Mouse (Mus musculus) megakaryocyte, adult 5-6 weeks (primary cell): Measurements from ENCODE around the gene Olfr718-ps1. TPM values are rescaled to one million over a fixed set of nuclear protein-coding genes. Genes with fewer than 3 reads are reported as not detected.
A peak's percentile ranks its signal among the peaks of the same experiment; 100 is the strongest.
"Not testable (repeated sequence)": the region's sequence is repeated elsewhere in the genome, so short reads cannot be mapped to it uniquely, and the experiment has no call there.

Source experiments
- ATAC-seq: 2 replicates; pipeline ENCODE4 v1.8.0; 2016; ENCODE audit warnings: mild to moderate bottlenecking, inconsistent platforms; ENCODE audit not compliant: poor library complexity, severe bottlenecking
- total RNA-seq, 2 experiments: library from RNA; stranded (forward) in 1 of 2; stranded (reverse) in 1 of 2; fragments of 153-499, 151-499 nt in 1 of 2; fragments of 221-1000, 200-1000 nt in 1 of 2; gene quantifications; 2 replicates each; pipeline versions ENCODE4 v1.2.3 to v1.2.4; 2015 to 2017

Olfr718-ps1 gene
- not detected in 2 replicates for total RNA-seq (2015)
- total RNA-seq (2017) = not detected in 2 replicates

DNA sequence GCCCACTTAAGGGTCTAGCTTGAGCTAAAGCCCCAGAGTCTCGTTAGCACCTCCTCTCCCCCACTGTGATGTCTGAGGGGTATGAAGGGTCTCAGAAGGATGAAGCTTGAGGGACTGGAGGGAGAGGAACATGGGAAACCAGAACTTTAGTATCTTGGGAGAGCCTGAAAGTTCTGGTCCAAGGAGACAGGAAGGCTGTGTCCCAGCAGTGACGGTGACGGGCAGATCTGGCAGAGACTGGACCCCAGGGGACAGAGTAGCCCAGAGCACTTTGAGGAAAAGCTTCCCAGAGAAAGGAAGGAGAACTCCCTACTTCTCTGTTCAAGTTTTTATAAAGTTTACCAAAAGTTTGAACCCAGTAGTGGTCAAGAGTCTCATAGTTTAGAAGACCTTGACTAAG is at the start of gene Olfr718-ps1:
Gene Olfr718-ps1 (minus strand): TSS at position 101 of the 400 bp plus-strand sequence.
- ATAC-seq = no peak

GRCm38 (mm10) chr5:143196506-143196905 is 49.1 kb upstream of the Olfr718-ps1 start:
- no peak for ATAC-seq

DNA sequence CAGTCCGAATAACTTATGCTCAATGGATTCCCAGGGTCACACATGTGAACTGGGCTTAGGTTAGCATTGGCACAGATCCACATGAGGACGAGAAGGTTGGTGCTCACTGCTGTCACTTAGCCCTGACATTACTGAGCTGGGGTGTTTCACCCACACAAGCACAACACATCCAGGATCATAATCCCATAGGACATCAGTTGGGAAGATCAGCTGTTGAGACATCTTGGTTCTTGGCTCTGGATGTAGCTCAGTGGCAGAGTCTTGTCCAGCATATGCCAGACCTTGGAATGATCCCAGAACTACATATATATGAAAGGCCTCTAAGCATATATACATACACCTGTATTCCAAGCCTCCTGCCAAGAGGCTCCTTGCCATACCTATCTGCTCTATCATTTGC is 47.8 kb upstream of the Olfr718-ps1 start:
- ATAC-seq = no peak

DNA sequence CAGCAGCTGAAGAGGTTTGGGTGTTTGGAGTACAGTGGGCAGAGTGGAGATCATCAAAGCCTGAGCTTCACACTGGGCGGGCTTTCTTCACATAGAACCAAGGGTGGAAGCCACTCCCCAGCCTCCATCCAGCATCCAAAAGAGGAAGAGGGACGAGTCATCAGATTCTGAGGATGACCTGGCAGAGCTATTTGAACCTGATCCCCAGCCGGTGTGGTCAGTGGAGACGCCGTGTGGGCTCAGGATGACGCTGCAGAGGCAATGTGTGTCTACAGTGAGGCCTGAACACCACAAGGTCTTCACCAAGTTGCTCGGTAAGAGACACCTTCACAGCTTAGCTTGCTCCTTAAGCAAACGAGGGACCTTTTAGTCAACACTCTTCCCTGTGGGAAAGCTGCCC is 47.4 kb upstream of the Olfr718-ps1 start:
- ATAC-seq = not testable (repeated sequence)

GRCm38 (mm10) chr5:143192806-143193205 is 45.4 kb upstream of the Olfr718-ps1 start:
- no peak for ATAC-seq

DNA sequence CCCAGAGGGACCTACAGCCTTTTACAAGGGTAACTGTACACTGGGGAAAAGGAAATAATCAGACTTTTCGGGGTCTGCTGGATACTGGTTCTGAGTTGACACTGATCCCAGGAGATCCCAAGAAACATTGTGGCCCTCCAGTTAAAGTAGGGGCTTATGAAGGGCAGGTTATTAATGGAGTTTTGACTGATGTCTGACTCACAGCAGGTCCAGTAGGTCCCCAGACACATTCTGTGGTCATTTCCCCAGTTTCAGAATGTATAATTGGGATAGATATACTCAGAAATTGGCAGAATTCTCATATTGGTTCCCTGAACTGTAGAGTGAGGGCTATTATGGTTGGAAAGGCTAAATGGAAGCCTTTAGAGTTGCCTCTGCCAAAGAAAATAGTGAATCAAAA is 40.6 kb upstream of the Olfr718-ps1 start:
- not testable (repeated sequence) for ATAC-seq

DNA sequence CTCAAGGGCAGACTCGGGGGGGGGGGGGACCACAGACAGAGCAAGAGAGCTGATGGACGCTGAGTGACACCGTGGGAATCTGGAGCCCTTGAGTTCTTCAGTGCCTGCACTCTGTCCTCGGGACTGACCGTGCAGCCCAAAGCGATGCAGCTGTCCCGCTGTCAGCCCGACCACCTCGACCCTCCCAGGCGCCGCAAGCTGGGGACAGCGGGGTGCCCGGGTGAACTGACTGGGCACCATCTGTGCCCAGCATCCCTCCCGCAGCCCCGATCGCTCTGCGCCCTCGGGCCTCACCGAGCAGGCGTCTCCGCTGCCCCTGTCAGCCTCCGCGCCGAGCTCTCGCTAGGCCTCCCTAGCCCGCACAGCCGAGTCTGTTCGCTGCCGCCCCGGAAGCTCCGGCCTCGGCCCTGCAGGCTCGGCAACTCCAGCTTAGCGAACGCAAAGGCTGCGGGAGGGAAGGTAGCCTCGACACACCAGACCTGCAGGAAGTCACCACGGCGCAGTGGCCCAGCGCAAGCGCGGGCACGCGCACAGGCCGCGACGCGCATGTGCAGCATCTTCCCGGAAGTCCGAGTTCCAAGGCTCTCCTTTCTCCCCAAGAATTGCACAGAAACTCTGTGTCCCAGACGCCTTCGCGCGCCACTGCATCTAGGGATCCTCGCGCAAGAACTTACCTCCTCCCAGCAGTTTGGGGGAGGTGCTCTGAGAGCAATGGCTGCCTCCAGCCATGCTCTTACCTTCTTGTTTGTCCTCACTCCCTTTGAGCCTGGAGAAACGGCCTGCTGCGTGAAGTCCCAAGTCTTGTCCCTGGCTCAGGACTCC is 33.1 kb upstream of the Olfr718-ps1 start, which contains the start of the genes Rbak and Spdye4b:
Gene Rbak (minus strand): TSS at position 521 of the 822 bp plus-strand sequence.
Gene Spdye4b (plus strand): TSS at position 763 of the 822 bp plus-strand sequence.
- peak; percentile 98 for ATAC-seq

DNA sequence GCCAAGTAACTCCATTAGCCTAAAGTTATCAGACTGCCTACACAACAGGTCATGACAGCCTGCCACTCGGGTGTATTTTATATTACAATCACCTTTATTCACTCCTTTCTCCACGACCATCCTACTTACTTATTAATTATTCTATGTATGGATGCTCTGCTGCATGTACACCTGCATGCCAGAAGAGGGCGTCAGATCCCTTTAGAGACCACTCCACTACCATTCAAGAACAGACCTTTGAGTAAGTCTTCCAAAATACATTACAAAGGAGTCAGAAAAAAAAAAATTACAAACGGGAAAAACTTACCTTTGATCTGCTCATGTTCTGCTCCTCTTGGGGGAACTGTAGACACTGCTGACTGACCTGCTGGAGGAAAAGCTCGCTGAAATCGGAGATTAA is 31.8 kb upstream of the Olfr718-ps1 start:
- ATAC-seq = no peak

- ATAC-seq = no peak
Observed at GRCm38 (mm10) chr5:143177541-143178200, 30.3 kb upstream of the Olfr718-ps1 start.

DNA sequence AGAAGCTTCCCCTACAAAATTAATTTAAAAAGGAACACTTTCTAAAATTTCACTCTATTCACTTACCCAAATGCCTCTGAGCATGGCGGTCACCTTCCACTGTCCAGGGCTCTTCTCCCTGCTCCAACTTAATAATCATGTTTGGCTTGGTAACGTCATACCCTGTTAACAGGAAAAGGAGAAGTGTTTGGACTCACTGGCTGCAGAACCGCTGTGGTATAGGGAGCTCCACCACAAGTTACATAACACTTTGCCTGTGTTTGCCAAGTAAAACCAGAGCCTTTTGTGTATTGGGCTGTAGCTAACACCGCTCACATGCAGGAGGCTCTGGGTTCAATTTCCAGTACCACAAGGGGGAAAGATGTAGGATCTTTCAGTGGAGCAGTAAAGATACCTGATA is 28.6 kb upstream of the Olfr718-ps1 start:
- no peak for ATAC-seq

DNA sequence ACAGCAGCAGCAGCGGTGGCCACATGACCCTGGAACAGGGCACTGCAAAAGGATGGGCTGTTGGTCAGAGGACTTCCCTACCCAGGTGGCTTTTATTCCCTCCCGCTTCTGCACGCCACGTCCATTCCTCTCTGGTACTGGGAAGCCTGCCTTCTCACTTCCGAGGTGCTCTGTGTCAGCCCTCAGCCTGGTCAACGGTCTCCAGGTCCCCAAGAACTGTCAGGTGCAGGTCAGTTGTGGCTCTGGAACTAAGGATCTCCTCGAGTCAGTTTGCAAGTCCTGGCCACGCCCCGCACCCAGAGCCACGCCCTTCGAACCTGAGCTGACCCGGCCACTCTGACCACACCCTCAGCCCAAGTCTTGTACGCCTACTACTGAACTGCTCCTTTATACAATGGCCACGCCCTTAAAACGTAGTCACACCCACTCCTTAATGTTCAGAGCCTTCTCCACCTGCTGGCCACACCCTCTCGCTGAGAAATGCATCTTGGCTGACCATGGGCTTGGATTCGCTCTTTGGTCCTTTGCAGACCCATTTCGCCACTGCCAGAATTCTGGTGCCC is 18.2 kb upstream of the Olfr718-ps1 start:
- ATAC-seq = peak; percentile 70

GRCm38 (mm10) chr5:143155534-143155933 is 8.2 kb upstream of the Olfr718-ps1 start:
- no peak for ATAC-seq

GRCm38 (mm10) chr5:143153756-143154155 is 6.4 kb upstream of the Olfr718-ps1 start:
- ATAC-seq = no peak

- no peak for ATAC-seq
Observed at GRCm38 (mm10) chr5:143150044-143150443, 2.7 kb upstream of the Olfr718-ps1 start.

DNA sequence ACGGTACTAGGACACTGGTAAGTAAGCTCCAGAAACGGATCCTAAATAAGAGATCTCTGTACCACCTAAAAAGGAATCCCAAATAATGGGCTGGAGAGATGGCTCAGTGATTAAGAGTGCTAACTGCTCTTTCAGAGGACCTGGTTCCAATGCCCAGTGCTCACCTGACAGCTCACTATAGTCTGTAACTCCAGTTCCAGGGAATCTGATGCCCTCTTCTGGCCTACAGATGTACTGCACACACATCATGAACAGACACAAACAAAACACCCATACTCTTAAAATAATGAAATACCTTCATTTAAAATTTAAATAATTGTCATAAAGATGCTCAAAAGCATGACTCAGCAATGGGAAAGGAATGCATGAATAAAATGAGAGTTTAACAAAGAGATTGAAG is 2.2 kb upstream of the Olfr718-ps1 start:
- no peak for ATAC-seq

DNA sequence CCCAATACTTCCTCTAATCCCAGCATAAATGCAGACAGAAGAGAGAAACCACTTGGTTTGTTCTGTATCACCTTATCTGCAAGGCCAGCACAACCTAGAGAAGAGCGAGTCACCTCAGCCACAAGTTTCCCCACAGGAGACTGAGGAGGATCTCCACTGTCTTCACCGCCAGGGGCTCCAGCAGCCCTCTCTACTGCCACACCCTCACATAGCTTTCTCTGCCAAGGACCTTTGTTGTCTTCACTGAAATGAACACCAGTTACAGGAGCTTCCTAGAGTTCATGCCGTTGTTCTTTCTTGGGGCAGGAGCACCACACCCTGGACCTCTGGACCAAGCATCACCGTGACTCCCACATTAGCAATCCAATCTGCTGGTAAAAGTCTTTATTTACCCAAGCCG is 1.3 kb upstream of the Olfr718-ps1 start:
- ATAC-seq = no peak

DNA sequence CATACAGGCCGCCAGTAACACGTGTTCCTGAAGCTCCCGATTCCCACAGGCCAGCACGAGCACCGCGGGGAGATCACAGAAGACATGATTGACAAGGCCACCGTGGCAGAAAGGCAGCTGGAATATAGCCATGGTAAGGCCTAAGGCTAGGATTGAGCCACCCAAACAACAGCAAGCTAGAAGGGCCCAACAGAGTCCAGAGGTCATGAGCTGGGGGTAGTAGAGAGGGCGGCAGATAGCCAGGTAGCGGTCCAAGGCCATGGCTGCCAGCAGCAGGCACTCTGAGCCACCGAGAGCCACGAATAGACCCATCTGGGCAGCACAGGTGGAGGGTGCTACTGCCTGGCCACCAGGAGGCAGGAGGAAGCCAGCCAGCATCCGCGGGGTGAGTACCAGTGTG is 9.8 kb downstream of the Olfr718-ps1 start:
- ATAC-seq = no peak

GRCm38 (mm10) chr5:143135042-143135441 is 12.3 kb downstream of the Olfr718-ps1 start:
- ATAC-seq = no peak

DNA sequence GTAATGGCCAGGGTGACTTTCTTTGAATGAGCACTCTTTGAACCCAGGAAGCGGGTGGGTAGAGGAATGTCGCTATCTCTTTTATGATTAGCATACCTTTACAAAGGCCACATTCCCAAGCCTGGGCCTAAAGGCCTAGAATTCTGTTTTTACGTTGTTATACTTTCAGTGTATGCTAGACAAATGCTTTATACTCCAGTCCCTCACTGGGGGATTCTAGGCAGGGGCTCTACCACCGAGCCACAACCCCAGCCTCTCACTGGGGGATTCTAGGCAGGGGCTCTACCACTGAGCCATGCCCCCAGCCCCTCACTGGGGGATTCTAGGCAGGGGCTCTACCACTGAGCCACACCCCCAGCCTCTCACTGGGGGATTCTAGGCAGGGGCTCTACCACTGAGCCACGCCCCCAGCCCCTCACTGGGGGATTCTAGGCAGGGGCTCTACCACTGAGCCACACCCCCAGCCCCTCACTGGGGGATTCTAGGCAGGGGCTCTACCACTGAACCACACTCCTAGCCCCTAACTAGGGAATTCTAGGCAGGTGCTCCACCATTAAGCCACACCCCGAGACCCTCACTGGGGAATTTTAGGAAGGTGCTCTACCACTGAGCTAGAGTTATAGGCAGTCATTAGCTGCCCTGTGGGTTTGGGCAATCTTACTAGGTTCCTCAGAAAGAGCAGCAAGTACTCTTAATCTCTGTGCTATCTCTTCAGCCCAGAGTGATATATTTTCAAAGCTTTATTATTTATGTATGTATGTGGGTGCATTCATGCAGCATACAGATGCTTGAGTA is 13.0 kb downstream of the Olfr718-ps1 start:
- ATAC-seq = not testable (repeated sequence)

DNA sequence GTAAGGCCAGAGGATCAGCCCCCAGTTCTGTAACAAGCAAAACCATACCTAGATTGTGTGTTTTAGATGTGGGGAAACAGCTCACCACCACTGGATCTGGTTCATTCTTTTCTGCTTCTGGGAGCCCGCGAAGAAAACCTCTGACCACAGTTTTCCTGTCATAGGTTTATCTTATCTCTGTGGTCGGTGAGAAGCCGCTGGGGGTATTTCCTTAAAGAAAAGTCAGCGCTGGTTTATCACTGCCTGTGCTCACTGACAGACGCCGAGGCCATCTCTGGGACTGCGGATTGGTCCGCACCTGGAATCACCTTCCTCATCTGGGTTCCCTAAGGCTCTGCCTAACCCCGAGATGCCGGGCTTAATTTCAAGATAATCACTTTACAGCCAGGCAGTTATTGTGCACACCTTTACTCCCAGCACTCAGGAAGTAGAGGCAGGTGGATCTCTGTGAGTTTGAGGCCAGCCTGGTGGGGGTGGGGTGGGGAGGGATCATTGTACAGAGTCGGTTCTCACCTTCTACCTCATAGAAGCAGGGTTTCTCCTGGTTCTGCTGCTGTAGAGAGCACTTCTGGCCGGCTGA is 14.4 kb downstream of the Olfr718-ps1 start:
- peak; percentile 30 for ATAC-seq
